Mouse (Mus musculus): ENCODE results near the gene Rpp14. TPM values are rescaled to one million over a fixed set of nuclear protein-coding genes. Genes with fewer than 3 reads are reported as not detected.

Gene Rpp14
- polyA plus RNA-seq, 2 experiments = 20.7 to 49.2 TPM

- no peaks in the 10 kb centered on the region for H3K27me3 ChIP-seq (ENCODE audit: control insufficient read depth, insufficient read depth, low read length)
- peak overlapping the region; percentile 91 for H3K4me2 ChIP-seq (replicated peaks; ENCODE audit: low read depth, low read length, severe bottlenecking)
- no peaks in the 10 kb centered on the region for H3K9me3 ChIP-seq (ENCODE audit: control insufficient read depth, low read length)
- H3K4me1 ChIP-seq (ENCODE audit: control insufficient read depth, insufficient read depth, low read length) = peaks cover 14% of the 10 kb centered on the region; the same call in 1 of the 2 replicates
- WGBS = 2% methylated on average over 11 of the region's 11 CpGs
- peak overlapping the region; percentile 97 for H3K27ac ChIP-seq (replicated peaks; ENCODE audit: low read depth, low read length)
- DNase-seq (ENCODE audit: low spot score) = no peak
- peaks cover 14% of the 10 kb centered on the region; the same call in 1 of the 2 replicates for H3K36me3 ChIP-seq (ENCODE audit: control insufficient read depth, insufficient read depth, low read length)
- no peak for TF ChIP-seq POLR2A (IDR thresholded peaks at IDR 0.05; ENCODE audit: borderline replicate concordance, extremely low read depth, insufficient read depth, insufficient read length)
- ATAC-seq (ENCODE audit: low FRiP score, low read depth) = no peak
- peak overlapping the region; percentile 82 for H3K9ac ChIP-seq (ENCODE audit: low read depth, low read length, severe bottlenecking)
- H3K4me3 ChIP-seq (replicated peaks; ENCODE audit: low read length) = peak overlapping the region; percentile 74
Observed at GRCm38 (mm10) chr14:8080718-8081117, 551 bp downstream of the Rpp14 start.

- H3K9ac ChIP-seq (ENCODE audit: low read depth, low read length, severe bottlenecking) = no peak overlapping the region
- no peak for ATAC-seq (ENCODE audit: low FRiP score, low read depth)
- no peak overlapping the region for H3K4me3 ChIP-seq (replicated peaks; ENCODE audit: low read length)
- WGBS = 86% methylated on average over 1 of the region's 1 CpGs
- no peak for TF ChIP-seq POLR2A (IDR thresholded peaks at IDR 0.05; ENCODE audit: borderline replicate concordance, extremely low read depth, insufficient read depth, insufficient read length)
- no peaks in the 10 kb centered on the region for H3K27me3 ChIP-seq (ENCODE audit: control insufficient read depth, insufficient read depth, low read length)
- H3K4me1 ChIP-seq (ENCODE audit: control insufficient read depth, insufficient read depth, low read length) = peaks cover 14% of the 10 kb centered on the region; the same call in 1 of the 2 replicates
- no peaks in the 10 kb centered on the region for H3K9me3 ChIP-seq (ENCODE audit: control insufficient read depth, low read length)
- H3K4me2 ChIP-seq (replicated peaks; ENCODE audit: low read depth, low read length, severe bottlenecking) = no peak overlapping the region
- no peak overlapping the region for H3K27ac ChIP-seq (replicated peaks; ENCODE audit: low read depth, low read length)
- DNase-seq (ENCODE audit: low spot score) = no peak
- peaks cover 29% of the 10 kb centered on the region for H3K36me3 ChIP-seq (ENCODE audit: control insufficient read depth, insufficient read depth, low read length)
Observed at GRCm38 (mm10) chr14:8082949-8083348, 2.8 kb downstream of the Rpp14 start.

DNA sequence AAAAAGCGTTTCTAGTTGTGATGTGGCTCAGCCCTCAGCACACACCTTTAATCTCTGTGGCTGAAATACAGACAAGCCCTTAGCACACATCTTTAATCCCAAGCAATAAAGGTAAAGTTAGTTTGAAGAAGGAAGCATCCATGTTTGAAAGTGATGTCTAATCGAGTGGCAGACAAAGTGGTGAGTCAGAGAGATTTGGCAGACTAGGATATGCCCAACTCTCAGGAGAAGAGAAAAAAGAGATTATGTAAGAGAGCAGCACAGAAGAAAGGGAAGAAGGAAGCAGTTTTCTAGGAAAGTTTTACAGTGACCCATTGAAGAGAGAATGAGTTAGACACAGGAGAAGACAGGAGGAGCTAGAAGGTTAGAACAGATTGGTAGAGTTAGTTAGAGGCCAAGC, 8.8 kb downstream of the Rpp14 start:
- H3K36me3 ChIP-seq (ENCODE audit: control insufficient read depth, insufficient read depth, low read length) = peaks cover 55% of the 10 kb centered on the region
- H3K4me2 ChIP-seq (replicated peaks; ENCODE audit: low read depth, low read length, severe bottlenecking) = no peak overlapping the region
- no peaks in the 10 kb centered on the region for H3K27me3 ChIP-seq (ENCODE audit: control insufficient read depth, insufficient read depth, low read length)
- ATAC-seq (ENCODE audit: low FRiP score, low read depth) = no peak
- no peak for TF ChIP-seq POLR2A (IDR thresholded peaks at IDR 0.05; ENCODE audit: borderline replicate concordance, extremely low read depth, insufficient read depth, insufficient read length)
- H3K9ac ChIP-seq (ENCODE audit: low read depth, low read length, severe bottlenecking) = no peak overlapping the region
- no peak overlapping the region for H3K4me3 ChIP-seq (replicated peaks; ENCODE audit: low read length)
- H3K4me1 ChIP-seq (ENCODE audit: control insufficient read depth, insufficient read depth, low read length) = no peaks in the 10 kb centered on the region
- 88% methylated on average over 2 of the region's 2 CpGs for WGBS
- DNase-seq (ENCODE audit: low spot score) = no peak
- H3K27ac ChIP-seq (replicated peaks; ENCODE audit: low read depth, low read length) = no peak overlapping the region
- H3K9me3 ChIP-seq (ENCODE audit: control insufficient read depth, low read length) = no peaks in the 10 kb centered on the region

DNA sequence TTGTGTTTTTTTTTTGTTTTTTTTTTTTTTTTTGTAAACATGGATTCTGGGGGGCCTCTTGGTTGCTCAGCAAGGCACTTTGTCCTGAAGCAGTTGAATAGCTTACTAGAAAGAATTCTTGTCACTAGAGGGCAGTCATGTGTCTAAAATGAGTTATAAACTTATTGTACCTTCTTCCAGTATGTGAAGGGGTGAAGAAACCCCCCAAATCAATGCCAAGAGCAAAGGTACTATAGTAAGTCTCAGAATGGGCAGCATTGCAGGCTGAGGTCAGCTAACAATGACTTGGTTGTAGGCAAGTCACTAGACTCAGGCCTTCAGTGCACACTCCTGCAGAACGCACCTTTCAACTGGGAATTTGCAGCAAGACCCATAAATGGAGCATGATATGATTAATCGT, 12.4 kb downstream of the Rpp14 start:
- Histone ChIP-seq H3K9ac (ENCODE audit: low read depth, low read length, severe bottlenecking) (no peak overlapping the region), H3K27ac (replicated peaks; ENCODE audit: low read depth, low read length) (no peak overlapping the region), H3K9me3 (ENCODE audit: control insufficient read depth, low read length) (no peaks in the 10 kb centered on the region), H3K27me3 (ENCODE audit: control insufficient read depth, insufficient read depth, low read length) (no peaks in the 10 kb centered on the region), H3K36me3 (ENCODE audit: control insufficient read depth, insufficient read depth, low read length) (peaks cover 31% of the 10 kb centered on the region), H3K4me3 (replicated peaks; ENCODE audit: low read length) (no peak overlapping the region), H3K4me1 (ENCODE audit: control insufficient read depth, insufficient read depth, low read length) (no peaks in the 10 kb centered on the region), H3K4me2 (replicated peaks; ENCODE audit: low read depth, low read length, severe bottlenecking) (no peak overlapping the region)
- ATAC-seq (ENCODE audit: low FRiP score, low read depth) (no peak; the same call in 1 of the 2 replicates), DNase-seq (ENCODE audit: low spot score) (peak; percentile 93)
- 93% methylated on average over 2 of the region's 2 CpGs for WGBS
- no peak for TF ChIP-seq POLR2A (IDR thresholded peaks at IDR 0.05; ENCODE audit: borderline replicate concordance, extremely low read depth, insufficient read depth, insufficient read length)

DNA sequence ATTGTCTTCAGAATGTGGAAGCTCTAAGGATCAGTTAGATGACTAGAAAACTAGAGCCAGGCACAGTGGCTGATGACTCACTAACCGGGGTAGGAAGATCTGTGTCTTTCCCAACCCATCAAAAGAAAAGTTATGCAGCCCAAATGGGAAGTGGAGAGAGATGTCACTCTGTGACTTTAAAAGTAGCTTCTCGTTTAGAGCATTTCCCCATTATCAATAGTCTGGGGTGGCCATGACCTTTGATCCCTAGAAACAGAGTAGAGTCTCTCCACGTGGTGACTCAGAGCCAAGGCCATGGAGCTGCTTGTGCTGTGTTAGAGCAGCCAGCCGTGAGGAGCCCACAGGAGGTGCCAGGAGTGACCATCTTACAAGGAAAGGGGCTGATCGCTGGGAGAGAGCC, 13.3 kb downstream of the Rpp14 start:
- no peak overlapping the region for H3K4me3 ChIP-seq (replicated peaks; ENCODE audit: low read length)
- 53% methylated on average over 5 of the region's 5 CpGs for WGBS
- TF ChIP-seq POLR2A (IDR thresholded peaks at IDR 0.05; ENCODE audit: borderline replicate concordance, extremely low read depth, insufficient read depth, insufficient read length) = no peak
- H3K9me3 ChIP-seq (ENCODE audit: control insufficient read depth, low read length) = no peaks in the 10 kb centered on the region
- H3K4me2 ChIP-seq (replicated peaks; ENCODE audit: low read depth, low read length, severe bottlenecking) = no peak overlapping the region
- no peak overlapping the region for H3K9ac ChIP-seq (ENCODE audit: low read depth, low read length, severe bottlenecking)
- H3K4me1 ChIP-seq (ENCODE audit: control insufficient read depth, insufficient read depth, low read length) = no peaks in the 10 kb centered on the region
- H3K27me3 ChIP-seq (ENCODE audit: control insufficient read depth, insufficient read depth, low read length) = no peaks in the 10 kb centered on the region
- ATAC-seq (ENCODE audit: low FRiP score, low read depth) (no peak), DNase-seq (ENCODE audit: low spot score) (no peak)
- peaks cover 26% of the 10 kb centered on the region for H3K36me3 ChIP-seq (ENCODE audit: control insufficient read depth, insufficient read depth, low read length)
- H3K27ac ChIP-seq (replicated peaks; ENCODE audit: low read depth, low read length) = no peak overlapping the region
